Mouse (Mus musculus) neural tube, embryonic 15.5 days (tissue): Measurements from ENCODE around the gene Gm13283. TPM values are rescaled to one million over a fixed set of nuclear protein-coding genes. Genes with fewer than 3 reads are reported as not detected.
"Not testable (repeated sequence)": the region's sequence is repeated elsewhere in the genome, so short reads cannot be mapped to it uniquely, and the experiment has no call there.

Experiments used
- ATAC-seq: fragments of 200-750 bp; cut with Nextera tagmentation; 2 replicates; pipeline ENCODE4 v1.8.0; 2017; ENCODE audit warnings: mild to moderate bottlenecking, moderate TSS enrichment, moderate library complexity; ENCODE audit not compliant: low FRiP score
- H3K27ac ChIP-seq: fragments of 300-500 bp; sonication (generic); replicated peaks from 2 replicates; pipeline ENCODE4 v1.5.1; 2015; ENCODE audit warnings: mild to moderate bottlenecking, inconsistent platforms
- H3K27me3 ChIP-seq: fragments of 300-500 bp; sonication (generic); replicated peaks from 2 replicates; pipeline ENCODE4 v1.6.1; 2015; ENCODE audit warnings: inconsistent platforms
- H3K36me3 ChIP-seq: fragments of 300-500 bp; sonication (generic); 2 replicates; pipeline ENCODE4 v1.6.1; 2015; ENCODE audit warnings: inconsistent platforms
- H3K4me1 ChIP-seq: fragments of 300-500 bp; sonication (generic); 2 replicates; pipeline ENCODE4 v1.6.1; 2015; ENCODE audit warnings: inconsistent platforms
- H3K4me2 ChIP-seq: fragments of 300-500 bp; sonication (generic); 2 replicates; pipeline ENCODE4 v1.6.1; 2015; ENCODE audit warnings: inconsistent platforms, mild to moderate bottlenecking, moderate library complexity
- H3K4me3 ChIP-seq: fragments of 300-500 bp; sonication (generic); replicated peaks from 2 replicates; pipeline ENCODE4 v1.5.1; 2015; ENCODE audit warnings: mild to moderate bottlenecking, inconsistent platforms
- H3K9ac ChIP-seq: fragments of 300-500 bp; sonication (generic); replicated peaks from 2 replicates; pipeline ENCODE4 v1.6.1; 2015; ENCODE audit warnings: mild to moderate bottlenecking, inconsistent platforms
- H3K9me3 ChIP-seq: fragments of 300-500 bp; sonication (generic); replicated peaks from 2 replicates; pipeline ENCODE4 v1.6.1; 2016; ENCODE audit warnings: inconsistent platforms
- WGBS: fragments of 180-500 bp; shearing (Covaris S2); methylation state at CpG from one replicate; pipeline ENCODE4 v1.1.7; 2015; ENCODE audit warnings: mixed read lengths; 5-methylcytosine and 5-hydroxymethylcytosine counted together
- polyA plus RNA-seq: library from polyadenylated mRNA; unstranded; fragments of >200 nt; fragmentation: Nextera tagmentation; extraction: Ambion mirVana; gene quantifications from 2 replicates; pipeline ENCODE4 v1.2.1, GENCODE M21; 2015

The Gm13283 gene
- polyA plus RNA-seq, 1 experiment from 2014 or later = 0.18 TPM

GRCm38 (mm10) chr4:88776622-88777021 is 16.7 kb downstream of the Gm13283 start, which contains the start of gene Gm13289:
Gene Gm13289, plus strand, starts transcription at chr4:88776922.
- not testable (repeated sequence) for H3K27ac ChIP-seq, H3K9me3 ChIP-seq, H3K36me3 ChIP-seq, H3K27me3 ChIP-seq, H3K4me1 ChIP-seq, H3K4me2 ChIP-seq, ATAC-seq, H3K9ac ChIP-seq, H3K4me3 ChIP-seq
- WGBS = no CpG with 5 or more reads among the region's 29 CpGs

- H3K27ac ChIP-seq, H3K27me3 ChIP-seq, H3K9ac ChIP-seq, H3K9me3 ChIP-seq, H3K4me1 ChIP-seq, ATAC-seq, H3K36me3 ChIP-seq, H3K4me2 ChIP-seq, H3K4me3 ChIP-seq: not testable (repeated sequence)
- no CpG with 5 or more reads among the region's 29 CpGs for WGBS
Measured at GRCm38 (mm10) chr4:88779550-88779949, 19.6 kb downstream of the Gm13283 start, which contains the start of gene Gm13272. Gene Gm13272, plus strand, starts transcription at chr4:88779850.

GRCm38 (mm10) chr4:88780320-88780719 is 20.4 kb downstream of the Gm13283 start:
- 50% methylated on average over 15 of the region's 18 CpGs for WGBS
- ATAC-seq, H3K4me3 ChIP-seq, H3K36me3 ChIP-seq, H3K9me3 ChIP-seq, H3K27ac ChIP-seq, H3K4me1 ChIP-seq, H3K9ac ChIP-seq, H3K4me2 ChIP-seq, H3K27me3 ChIP-seq: not testable (repeated sequence)

- H3K4me2 ChIP-seq = peak within 1 kb of the TSS; percentile 50
- not testable (repeated sequence) for H3K9me3 ChIP-seq, H3K27ac ChIP-seq, H3K27me3 ChIP-seq, H3K9ac ChIP-seq, H3K4me1 ChIP-seq, ATAC-seq, H3K36me3 ChIP-seq
- H3K4me3 ChIP-seq = peak within 1 kb of the TSS; percentile 14; the same call in 1 of the 2 replicates
- WGBS = 32% methylated on average over 4 of the region's 7 CpGs
Measured at GRCm38 (mm10) chr4:88781831-88782230, 21.9 kb downstream of the Gm13283 start, which contains the start of gene Ifnz. Gene Ifnz, plus strand, starts transcription at chr4:88782131.

GRCm38 (mm10) chr4:88782335-88782734 is 22.4 kb downstream of the Gm13283 start:
- H3K9me3 ChIP-seq, H3K9ac ChIP-seq, H3K27me3 ChIP-seq, H3K36me3 ChIP-seq, H3K4me1 ChIP-seq, ATAC-seq, H3K27ac ChIP-seq: not testable (repeated sequence)
- peak overlapping the region; percentile 14; the same call in 1 of the 2 replicates for H3K4me3 ChIP-seq
- WGBS = 3% methylated on average over 3 of the region's 31 CpGs
- peak overlapping the region; percentile 50 for H3K4me2 ChIP-seq

GRCm38 (mm10) chr4:88785409-88785808 is 25.5 kb downstream of the Gm13283 start, which contains the start of gene Gm13276:
Gene Gm13276, plus strand, starts transcription at chr4:88785709.
- no CpG with 5 or more reads among the region's 27 CpGs for WGBS
- not testable (repeated sequence) for H3K27ac ChIP-seq, ATAC-seq, H3K27me3 ChIP-seq, H3K4me1 ChIP-seq, H3K4me2 ChIP-seq, H3K36me3 ChIP-seq, H3K4me3 ChIP-seq, H3K9me3 ChIP-seq, H3K9ac ChIP-seq

GRCm38 (mm10) chr4:88788402-88788801 is 28.5 kb downstream of the Gm13283 start, which contains the start of gene Gm13277:
Gene Gm13277, plus strand, starts transcription at chr4:88788632.
- H3K27ac ChIP-seq, H3K4me3 ChIP-seq, H3K9ac ChIP-seq, H3K27me3 ChIP-seq, H3K9me3 ChIP-seq, H3K4me1 ChIP-seq, H3K4me2 ChIP-seq, ATAC-seq, H3K36me3 ChIP-seq: not testable (repeated sequence)
- 0% methylated on average over 1 of the region's 28 CpGs for WGBS

GRCm38 (mm10) chr4:88791250-88791649 is 31.3 kb downstream of the Gm13283 start, which contains the start of gene Gm13278:
Gene Gm13278, plus strand, starts transcription at chr4:88791550.
- H3K27ac ChIP-seq, H3K9ac ChIP-seq: not testable (repeated sequence)

GRCm38 (mm10) chr4:88793936-88794675 is 34.2 kb downstream of the Gm13283 start, which contains the start of gene Gm13275:
Gene Gm13275, plus strand, starts transcription at chr4:88794487.
- not testable (repeated sequence) for ATAC-seq, H3K9me3 ChIP-seq, H3K4me2 ChIP-seq, H3K27me3 ChIP-seq, H3K4me3 ChIP-seq, H3K4me1 ChIP-seq, H3K9ac ChIP-seq, H3K36me3 ChIP-seq, H3K27ac ChIP-seq
- 0% methylated on average over 11 of the region's 52 CpGs for WGBS

More at GRCm38 (mm10) chr4:88791250-88791649, 31.3 kb downstream of the Gm13283 start, which contains the start of gene Gm13278:
- not testable (repeated sequence) for H3K9me3 ChIP-seq, H3K4me1 ChIP-seq, H3K36me3 ChIP-seq, H3K4me3 ChIP-seq, H3K27me3 ChIP-seq, H3K4me2 ChIP-seq, ATAC-seq
- WGBS = no CpG with 5 or more reads among the region's 28 CpGs

GRCm38 (mm10) chr4:88797097-88797496 is 37.2 kb downstream of the Gm13283 start, which contains the start of gene Gm13279:
Gene Gm13279, plus strand, starts transcription at chr4:88797397.
- not testable (repeated sequence) for H3K4me3 ChIP-seq, H3K9me3 ChIP-seq, ATAC-seq, H3K4me2 ChIP-seq, H3K9ac ChIP-seq, H3K27ac ChIP-seq, H3K36me3 ChIP-seq, H3K27me3 ChIP-seq, H3K4me1 ChIP-seq
- WGBS = no CpG with 5 or more reads among the region's 28 CpGs

GRCm38 (mm10) chr4:88799365-88799764 is 39.4 kb downstream of the Gm13283 start, which contains the start of gene Gm13285:
Gene Gm13285, plus strand, starts transcription at chr4:88799665.
- not testable (repeated sequence) for H3K27ac ChIP-seq, H3K9me3 ChIP-seq, H3K4me1 ChIP-seq, H3K36me3 ChIP-seq, H3K4me3 ChIP-seq, ATAC-seq, H3K9ac ChIP-seq, H3K27me3 ChIP-seq, H3K4me2 ChIP-seq
- WGBS = 13% methylated on average over 5 of the region's 7 CpGs

GRCm38 (mm10) chr4:88802954-88803353 is 43.0 kb downstream of the Gm13283 start, which contains the start of gene Gm13287:
Gene Gm13287, plus strand, starts transcription at chr4:88803254.
- not testable (repeated sequence) for H3K4me3 ChIP-seq, H3K9ac ChIP-seq, H3K27ac ChIP-seq, H3K36me3 ChIP-seq, ATAC-seq, H3K4me1 ChIP-seq, H3K4me2 ChIP-seq, H3K27me3 ChIP-seq, H3K9me3 ChIP-seq
- no CpG with 5 or more reads among the region's 29 CpGs for WGBS
